Mouse (Mus musculus) C2C12 (cell line): ENCODE measurements around the gene Gm17482. TPM values are rescaled to one million over a fixed set of nuclear protein-coding genes. Genes with fewer than 3 reads are reported as not detected.

ENCODE experiments used
- H3K27me3 ChIP-seq: one replicate; pipeline ENCODE4 v1.6.1; 2011; ENCODE audit not compliant: control insufficient read depth, insufficient read depth, insufficient read length
- H3K36me3 ChIP-seq: one replicate; pipeline ENCODE4 v1.6.1; 2011; ENCODE audit not compliant: control insufficient read depth, insufficient read depth
- H3K4me3 ChIP-seq: one replicate; pipeline ENCODE4 v1.5.1; 2011; ENCODE audit warnings: mild to moderate bottlenecking, control low read depth; ENCODE audit not compliant: poor library complexity, insufficient read depth, severe bottlenecking
- H3K79me2 ChIP-seq: one replicate; pipeline ENCODE4 v1.6.1; 2011; ENCODE audit not compliant: control insufficient read depth, insufficient read depth
- H3K79me3 ChIP-seq: one replicate; pipeline ENCODE4 v1.6.1; 2011; ENCODE audit warnings: low read depth, control low read depth
- H3ac ChIP-seq: one replicate; pipeline ENCODE3; 2011; ENCODE audit warnings: low read depth; ENCODE audit not compliant: control insufficient read depth, insufficient read length
- CEBPB ChIP-seq: IDR thresholded peaks from one replicate; pipeline ENCODE4 v1.6.1; 2011; ENCODE audit warnings: low read depth, mild to moderate bottlenecking, control low read depth, moderate library complexity
- CTCF ChIP-seq: IDR thresholded peaks from one replicate; pipeline ENCODE4 v1.5.1; 2011; ENCODE audit not compliant: control insufficient read depth, insufficient read depth, insufficient read length
- FOSL1 ChIP-seq: IDR thresholded peaks from one replicate; pipeline ENCODE4 v1.8.0; 2011; ENCODE audit warnings: mild to moderate bottlenecking, low read length; ENCODE audit not compliant: poor library complexity, insufficient read depth, severe bottlenecking
- MAX ChIP-seq: IDR thresholded peaks from one replicate; pipeline ENCODE4 v1.6.1; 2011; ENCODE audit warnings: mild to moderate bottlenecking, control low read depth
- MYOD1 ChIP-seq: IDR thresholded peaks from one replicate; pipeline ENCODE4 v1.6.1; 2011; ENCODE audit warnings: low read depth; ENCODE audit not compliant: control insufficient read depth, insufficient read length
- MYOG ChIP-seq: IDR thresholded peaks from one replicate; pipeline ENCODE4 v1.6.1; 2011; ENCODE audit not compliant: control insufficient read depth, insufficient read length; ENCODE audit errors: extremely low read depth
- USF1 ChIP-seq: IDR thresholded peaks from one replicate; pipeline ENCODE4 v1.6.1; 2011; ENCODE audit warnings: low read depth, mild to moderate bottlenecking, control low read depth, moderate library complexity
- polyA plus RNA-seq: library from polyadenylated mRNA; unstranded; fragments of >200 nt; fragmentation: generic; extraction: Trizol; gene quantifications from one replicate; pipeline ENCODE4 v1.2.1, GENCODE M21; 2012; ENCODE audit warnings: missing spikeins

Gene Gm17482
- polyA plus RNA-seq, 1 experiment, result not detected

DNA sequence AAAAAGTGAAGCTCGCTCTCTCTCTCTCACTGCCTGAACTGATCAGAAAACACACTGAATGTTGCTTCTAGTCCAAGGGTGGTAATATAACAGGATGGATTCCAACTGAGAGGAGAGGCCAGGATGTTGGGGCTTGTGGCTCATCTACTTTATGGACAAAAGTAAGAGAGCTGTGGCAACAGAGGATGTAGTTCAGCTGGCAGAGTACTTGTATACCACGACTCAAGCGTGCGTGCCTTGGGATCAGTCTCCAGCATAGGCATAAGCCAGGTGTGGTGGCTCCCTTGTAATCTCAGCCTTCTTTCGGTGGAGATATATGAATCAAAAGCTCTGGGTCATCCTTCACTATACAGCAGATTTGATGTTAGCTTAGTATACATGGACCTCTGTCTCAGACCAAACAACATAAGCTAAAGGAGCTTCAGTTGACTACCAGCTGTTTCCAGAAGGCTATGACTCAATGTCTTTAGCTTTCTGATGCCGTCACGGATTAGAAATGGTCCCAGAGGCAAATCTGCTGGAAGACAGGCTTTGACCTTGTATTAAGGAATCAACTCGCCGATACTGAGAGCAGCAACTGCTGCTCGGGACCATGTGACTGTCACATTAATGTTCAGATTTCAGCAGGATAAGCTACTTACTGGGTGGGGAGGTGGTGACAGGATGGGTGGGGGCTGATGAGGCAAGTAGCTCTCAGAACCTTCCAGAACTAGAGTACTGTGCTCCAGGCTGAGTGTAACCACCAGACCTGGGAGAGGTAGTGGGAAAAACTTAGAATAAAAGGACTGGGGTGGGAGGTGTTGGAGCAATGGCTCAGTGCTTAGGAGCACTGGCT lies 41.6 kb downstream of the Gm17482 start:
- H3K79me2 ChIP-seq, result no peaks in the 10 kb centered on the region
- H3K79me3 ChIP-seq, result no peaks in the 10 kb centered on the region
- TF ChIP-seq MAX, result no peak
- TF ChIP-seq CTCF, result no peak
- TF ChIP-seq MYOD1, result peak; percentile 16
- H3K4me3 ChIP-seq, result no peak overlapping the region
- no peak overlapping the region for H3ac ChIP-seq
- no peaks in the 10 kb centered on the region for H3K36me3 ChIP-seq
- H3K27me3 ChIP-seq, result no peaks in the 10 kb centered on the region

DNA sequence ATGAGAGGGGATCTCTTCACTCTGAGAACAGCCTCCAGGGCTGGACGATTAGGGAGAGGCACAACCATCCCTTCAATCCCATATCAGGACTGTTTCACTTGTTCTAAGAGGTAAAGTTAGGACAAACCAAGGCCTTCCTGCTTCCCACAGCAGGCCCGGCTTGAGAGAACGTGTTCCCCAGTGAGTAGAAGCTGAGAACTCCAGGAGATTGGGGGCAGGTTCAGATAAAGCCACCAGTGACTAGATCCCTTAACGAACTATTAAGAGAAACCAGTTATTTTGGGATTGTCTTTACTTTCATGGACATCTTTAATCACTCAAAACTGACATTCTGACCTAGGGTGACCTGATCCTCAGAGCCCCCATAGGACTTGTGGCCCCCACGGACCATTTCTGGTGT lies 42.4 kb downstream of the Gm17482 start:
- no peaks in the 10 kb centered on the region for H3K27me3 ChIP-seq

DNA sequence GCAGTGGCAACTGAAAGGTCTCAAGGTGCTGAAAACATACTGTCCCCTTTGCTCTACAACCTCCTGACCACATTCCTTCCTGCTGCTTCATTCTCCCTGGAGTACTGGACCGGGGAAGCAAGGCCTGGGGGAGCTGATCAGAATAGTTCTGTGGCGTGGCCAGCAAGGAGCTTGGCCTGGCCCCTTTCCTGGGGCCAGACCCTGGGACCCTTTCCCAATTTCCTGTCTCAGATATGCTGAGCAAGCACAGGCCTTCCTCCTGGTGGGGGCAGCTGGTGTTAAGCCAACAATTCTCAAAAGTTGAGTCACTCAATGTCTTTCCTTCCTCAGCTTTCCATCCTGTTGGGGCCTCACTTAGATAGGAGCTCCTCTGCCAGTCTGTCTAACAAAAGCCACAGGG lies 42.9 kb downstream of the Gm17482 start:
- no peak for TF ChIP-seq USF1
- TF ChIP-seq MYOG, result no peak
- no peak for TF ChIP-seq CTCF
- TF ChIP-seq FOSL1, result no peak
- no peak for TF ChIP-seq CEBPB
- no peak for TF ChIP-seq MYOD1
- no peak for TF ChIP-seq MAX
- Histone ChIP-seq H3K79me2 (no peaks in the 10 kb centered on the region), H3K4me3 (no peak overlapping the region), H3K36me3 (no peaks in the 10 kb centered on the region), H3ac (no peak overlapping the region), H3K27me3 (no peaks in the 10 kb centered on the region), H3K79me3 (no peaks in the 10 kb centered on the region)

More for the DNA sequence above, 42.4 kb downstream of the Gm17482 start:
- no peaks in the 10 kb centered on the region for H3K79me3 ChIP-seq
- no peak for TF ChIP-seq MYOD1
- TF ChIP-seq CEBPB, result no peak
- TF ChIP-seq CTCF, result no peak
- no peak for TF ChIP-seq USF1
- no peak for TF ChIP-seq MYOG
- no peak for TF ChIP-seq MAX
- TF ChIP-seq FOSL1, result no peak
- no peak overlapping the region for H3K4me3 ChIP-seq
- no peaks in the 10 kb centered on the region for H3K79me2 ChIP-seq
- H3ac ChIP-seq, result no peak overlapping the region
- H3K36me3 ChIP-seq, result no peaks in the 10 kb centered on the region

- Histone ChIP-seq H3K79me3 (no peaks in the 10 kb centered on the region), H3K27me3 (no peaks in the 10 kb centered on the region), H3K79me2 (no peaks in the 10 kb centered on the region), H3K36me3 (no peaks in the 10 kb centered on the region), H3K4me3 (no peak overlapping the region), H3ac (no peak overlapping the region)
- TF ChIP-seq USF1 (no peak), FOSL1 (no peak), MYOD1 (no peak), MAX (no peak), MYOG (no peak), CTCF (no peak), CEBPB (no peak)
Measured at GRCm38 (mm10) chr6:115271326-115271725, 44.2 kb downstream of the Gm17482 start.

GRCm38 (mm10) chr6:115271866-115272271 lies 44.7 kb downstream of the Gm17482 start:
- TF ChIP-seq USF1 (peak; percentile 18), CTCF (no peak), FOSL1 (no peak), CEBPB (no peak), MYOG (no peak), MYOD1 (peak; percentile 71), MAX (peak; percentile 90)
- H3ac ChIP-seq, result peak overlapping the region; percentile 30
- no peaks in the 10 kb centered on the region for H3K27me3 ChIP-seq
- H3K36me3 ChIP-seq, result no peaks in the 10 kb centered on the region
- no peaks in the 10 kb centered on the region for H3K79me3 ChIP-seq
- H3K4me3 ChIP-seq, result no peak overlapping the region
- H3K79me2 ChIP-seq, result no peaks in the 10 kb centered on the region

DNA sequence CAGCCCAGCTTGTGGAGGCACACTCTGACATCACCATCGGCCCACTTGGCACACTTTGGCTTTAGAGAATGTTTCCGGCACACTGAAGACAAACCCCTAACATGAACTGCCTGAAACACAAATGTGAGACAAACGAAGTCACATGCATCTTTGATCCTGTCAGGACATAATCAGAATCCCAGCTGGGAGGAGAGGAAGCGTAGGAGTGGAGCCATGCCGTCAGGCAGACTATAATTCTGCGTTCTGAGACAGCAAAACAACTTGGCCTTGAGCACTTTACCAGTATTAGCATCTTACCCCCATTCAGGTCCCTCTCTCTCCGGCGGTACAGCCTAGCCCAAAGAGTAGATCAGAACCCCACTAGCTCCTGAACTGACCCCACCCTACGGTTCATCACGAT lies 46.2 kb downstream of the Gm17482 start:
- Histone ChIP-seq H3K4me3 (no peak overlapping the region), H3ac (no peak overlapping the region), H3K79me3 (no peaks in the 10 kb centered on the region), H3K27me3 (no peaks in the 10 kb centered on the region), H3K79me2 (no peaks in the 10 kb centered on the region), H3K36me3 (no peaks in the 10 kb centered on the region)
- no peak for TF ChIP-seq MAX
- no peak for TF ChIP-seq FOSL1
- TF ChIP-seq USF1, result no peak
- no peak for TF ChIP-seq MYOD1
- no peak for TF ChIP-seq CTCF
- no peak for TF ChIP-seq MYOG
- no peak for TF ChIP-seq CEBPB
